In the genomic region with DNA sequence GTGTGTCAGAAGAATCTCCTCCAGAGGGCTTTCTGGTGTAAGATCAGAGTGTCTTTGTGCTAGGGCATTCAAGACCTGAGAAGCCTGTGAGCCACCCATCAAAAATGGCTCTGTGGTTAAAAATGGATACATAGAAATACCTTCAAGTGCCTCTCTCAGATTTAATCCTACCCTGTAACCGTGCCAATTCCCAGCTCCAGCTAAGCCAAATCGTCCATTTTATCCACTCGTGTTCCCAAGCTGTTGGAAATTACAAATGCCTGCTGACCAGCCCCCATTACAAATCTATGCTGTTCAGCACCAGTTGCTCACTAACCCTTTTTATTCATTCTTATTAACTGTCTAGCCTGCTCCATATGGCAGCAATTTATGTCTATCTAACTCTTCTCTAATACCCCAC, we compare ENCODE assay signal across 16 mouse cellular contexts.
"Had no signal": no experiment of that assay in that cellular context is flagged by ENCODE, and none has a peak within 500 bp of the region (broad histone marks: within the 10 kb centered on the region; RNA-seq: fewer than 3 reads in every experiment).

No protein-coding gene starts in this region.

- H3K27me3 ChIP-seq: limb, embryonic 12.5 days; liver, embryonic 13.5 days; lung, embryonic 15.5 days; megakaryocyte, embryonic 14.5 days; neural tube, embryonic 12.5 days had no signal

- H3K36me3 ChIP-seq: limb, embryonic 12.5 days; liver, embryonic 13.5 days; lung, embryonic 15.5 days; neural tube, embryonic 12.5 days had no signal

- H3K4me2 ChIP-seq: limb, embryonic 12.5 days; liver, embryonic 13.5 days; lung, embryonic 15.5 days; midbrain, embryonic 11.5 days; neural tube, embryonic 12.5 days had no signal

- H3K9ac ChIP-seq: limb, embryonic 12.5 days; liver, embryonic 13.5 days; liver, postnatal 0 days; lung, embryonic 15.5 days; neural tube, embryonic 12.5 days had no signal

- H3K9me3 ChIP-seq: limb, embryonic 12.5 days; liver, embryonic 13.5 days; lung, embryonic 15.5 days; megakaryocyte, embryonic 14.5 days; neural tube, embryonic 12.5 days had no signal

- H3K4me1 ChIP-seq: limb, embryonic 12.5 days; liver, embryonic 13.5 days; lung, embryonic 15.5 days; megakaryocyte, embryonic 14.5 days; neural tube, embryonic 12.5 days had no signal

- DNase-seq: kidney, postnatal 25 days; layer of hippocampus, adult 9-11 months; liver; liver, embryonic 13.5 days; liver, postnatal 0 days; lung, postnatal 14 days; right cerebral cortex, postnatal 4 days; spleen, adult 18-20 months; thymus, adult 18-20 months; thymus, postnatal 14 days had no signal

- H3K4me3 ChIP-seq: limb, embryonic 12.5 days; liver, embryonic 13.5 days; lung, embryonic 15.5 days; megakaryocyte, embryonic 14.5 days; neural tube, embryonic 12.5 days had no signal

- H3K27ac ChIP-seq: limb, embryonic 12.5 days; liver, embryonic 13.5 days; lung, embryonic 15.5 days; macrophage; neural tube, embryonic 12.5 days had no signal

- ATAC-seq: liver, postnatal 0 days had no signal
